Mouse (Mus musculus) T-helper 17 cell (primary cell): ENCODE measurements around the gene Btg2.

Source experiments
- in situ Hi-C, 2 experiments: fragments of 300-600 bp; cut with MboI, MseI; formaldehyde crosslinking; loops; 1 replicate in 1 of 2; 2 replicates in 1 of 2; pipeline ENCODE4 v1.15.1; 2025; ENCODE audit warnings: high pct_unique_total_duplicates in 2 of 2

Gene Btg2

DNA sequence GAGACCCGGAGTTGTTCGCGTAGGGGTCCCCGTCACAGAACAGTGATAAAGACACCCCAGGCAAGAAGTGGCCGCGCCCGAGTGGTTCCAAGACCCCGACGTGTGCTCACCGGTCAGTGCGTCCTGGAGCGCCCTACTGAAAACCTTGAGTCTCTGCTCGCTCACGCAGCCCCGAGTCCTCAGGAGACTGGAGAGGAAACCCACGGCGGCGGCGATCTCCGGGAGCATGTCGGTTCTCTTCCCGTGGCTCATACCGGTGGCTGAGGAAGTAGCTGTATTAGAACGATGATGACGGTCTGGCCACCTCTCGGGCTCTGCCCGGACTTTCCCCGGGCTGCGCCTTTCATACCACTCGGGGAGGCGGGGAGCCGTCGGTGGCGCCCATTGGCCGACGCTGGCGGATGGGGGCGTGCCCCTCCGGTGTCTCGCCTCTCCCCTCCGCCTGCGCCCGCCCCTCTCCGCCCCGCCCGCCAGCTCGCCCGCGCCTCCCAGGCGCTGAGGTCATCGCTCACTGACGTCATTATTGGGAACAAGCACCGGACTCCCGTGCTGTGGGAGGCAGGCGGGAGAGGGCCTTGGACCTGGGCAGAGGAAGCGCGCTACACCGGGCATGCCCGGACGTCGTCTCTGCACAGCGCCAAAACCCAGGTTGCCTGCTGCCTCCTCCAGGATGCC is at the start of gene Btg2:
Gene Btg2 (minus strand): TSS at position 319 of the 675 bp plus-strand sequence.
- in situ Hi-C loops = loop anchor here in 1 of 2 experiments (10.0 kb wide), 1 partner anchor 1056 kb away; the partner anchor contains the start of gene Ptpn7

DNA sequence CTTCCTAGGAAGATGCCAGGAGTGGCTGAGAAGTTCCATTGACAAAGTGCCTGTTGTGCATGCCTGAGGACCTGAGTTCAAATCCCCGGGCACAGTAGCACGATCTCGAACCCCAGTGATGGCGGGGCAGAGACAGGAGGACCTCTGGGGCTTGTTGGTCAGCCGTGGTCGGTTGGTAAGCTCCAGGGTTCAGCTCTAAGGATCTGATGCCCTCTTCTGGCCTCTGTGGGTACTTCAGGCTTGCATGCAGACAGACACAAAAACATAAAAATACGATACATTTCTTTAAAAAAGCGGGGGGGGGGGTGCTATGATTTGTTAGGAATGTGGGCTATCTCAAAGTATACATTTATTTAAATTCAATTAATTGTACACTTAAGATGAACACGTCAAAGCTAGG is 43.3 kb upstream of the Btg2 start:
- in situ Hi-C loops = no loop called here

DNA sequence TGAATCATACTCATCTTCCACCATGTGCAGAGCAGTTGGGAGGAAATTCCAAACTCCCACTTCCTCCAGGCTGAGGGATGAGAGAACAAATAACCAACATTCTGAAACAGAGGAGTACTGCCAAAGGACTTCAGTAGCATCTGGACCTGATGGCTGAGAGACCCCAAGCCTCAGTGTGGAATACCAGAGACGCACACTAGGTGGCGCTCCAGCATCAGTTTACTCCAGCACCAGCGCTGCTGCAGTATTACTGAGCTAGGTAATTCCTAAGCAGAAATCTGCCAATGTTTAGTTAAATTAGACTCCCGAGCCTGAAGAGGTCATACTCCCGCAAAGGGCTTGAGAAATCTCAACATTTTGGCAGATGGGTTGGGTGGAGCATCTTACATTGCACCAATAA is 41.3 kb upstream of the Btg2 start:
- in situ Hi-C loops = no loop called here

DNA sequence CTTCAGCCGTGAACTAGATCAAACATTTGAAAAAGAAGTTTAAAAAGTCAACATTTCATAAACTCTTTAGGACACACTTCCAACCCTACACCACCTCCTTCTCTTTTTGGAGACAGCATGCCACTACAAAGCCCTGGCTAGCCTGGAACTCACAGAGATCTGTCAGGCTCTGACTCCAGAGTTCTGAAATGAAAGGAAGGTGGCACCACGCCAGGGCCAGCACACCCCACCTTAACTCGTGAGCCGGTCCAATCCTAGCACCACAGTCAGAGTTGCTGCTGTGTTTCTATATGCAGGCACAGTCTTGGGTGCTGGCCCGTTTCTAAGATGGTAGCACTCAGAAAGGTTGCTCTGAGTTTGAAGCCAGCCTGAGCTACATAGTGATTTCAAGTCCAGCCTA is 38.2 kb upstream of the Btg2 start:
- in situ Hi-C loops = loop anchor here in 1 of 2 experiments (5.0 to 10.0 kb wide), 2 partner anchors 35 to 732 kb away; no protein-coding TSS in a partner anchor

DNA sequence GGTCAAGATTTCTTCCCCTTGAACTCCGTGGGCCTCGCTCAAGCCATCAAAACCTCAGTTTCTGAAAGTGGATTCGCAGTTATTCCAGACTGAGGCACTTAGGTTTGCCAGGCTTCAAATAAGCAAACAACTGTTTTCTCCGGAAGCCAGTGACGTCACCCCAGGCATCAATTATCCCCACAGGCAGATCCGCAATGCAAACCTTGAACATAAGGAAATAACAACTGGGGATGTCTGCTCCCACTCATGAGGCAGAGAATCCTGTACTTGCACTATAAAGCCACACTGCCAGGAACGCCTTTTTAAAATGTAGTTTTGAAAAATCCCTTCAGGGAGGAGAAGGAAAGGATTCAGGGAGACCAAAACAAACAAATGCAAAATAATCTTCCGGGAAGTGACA is 36.5 kb upstream of the Btg2 start:
- in situ Hi-C loops = loop anchor here in 1 of 2 experiments (5.0 to 10.0 kb wide), 2 partner anchors 37 to 731 kb away; no protein-coding TSS in a partner anchor

DNA sequence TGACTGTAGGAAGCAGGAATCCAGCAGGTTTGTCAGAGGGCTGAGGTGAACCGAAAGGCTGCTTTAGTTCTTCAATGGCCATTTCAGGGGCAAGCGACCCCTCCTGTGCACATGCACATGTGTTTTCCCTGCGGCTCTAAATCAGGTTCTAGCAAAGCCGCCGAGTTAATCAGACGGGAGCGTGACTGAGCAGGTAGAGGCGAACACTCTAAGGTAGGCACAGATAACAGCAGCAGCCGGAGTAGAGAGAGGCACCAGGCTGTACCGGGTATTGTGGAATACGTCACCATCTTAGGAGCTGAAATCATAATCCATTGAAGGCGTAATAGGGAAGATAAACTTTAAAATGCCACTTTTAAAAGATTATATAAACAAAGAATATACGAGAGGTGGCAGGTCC is 35.8 kb upstream of the Btg2 start:
- in situ Hi-C loops = loop anchor here in 1 of 2 experiments (5.0 to 10.0 kb wide), 2 partner anchors 38 to 730 kb away; no protein-coding TSS in a partner anchor

DNA sequence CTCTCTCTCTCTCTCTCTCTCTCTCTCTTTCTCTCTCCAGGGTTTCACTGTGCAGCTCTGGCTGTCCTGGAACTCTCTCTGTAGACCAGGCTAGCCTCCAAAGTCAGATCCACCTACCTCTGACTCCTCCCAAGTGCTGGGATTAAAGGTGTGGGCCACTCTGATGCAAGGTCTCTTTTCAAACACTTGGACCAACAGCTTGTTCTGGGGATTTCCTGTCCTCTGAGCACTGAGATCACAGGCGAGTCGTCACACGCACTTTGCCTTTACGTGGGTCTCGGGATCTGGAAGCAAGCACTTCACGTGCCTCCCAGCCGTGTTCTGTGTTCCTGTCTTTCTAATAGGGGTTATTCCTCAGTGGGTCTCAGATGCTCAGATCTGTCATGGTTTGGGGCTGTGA is 35.1 kb upstream of the Btg2 start:
- in situ Hi-C loops = loop anchor here in 1 of 2 experiments (10.0 kb wide), 1 partner anchor 729 kb away; no protein-coding TSS in a partner anchor

DNA sequence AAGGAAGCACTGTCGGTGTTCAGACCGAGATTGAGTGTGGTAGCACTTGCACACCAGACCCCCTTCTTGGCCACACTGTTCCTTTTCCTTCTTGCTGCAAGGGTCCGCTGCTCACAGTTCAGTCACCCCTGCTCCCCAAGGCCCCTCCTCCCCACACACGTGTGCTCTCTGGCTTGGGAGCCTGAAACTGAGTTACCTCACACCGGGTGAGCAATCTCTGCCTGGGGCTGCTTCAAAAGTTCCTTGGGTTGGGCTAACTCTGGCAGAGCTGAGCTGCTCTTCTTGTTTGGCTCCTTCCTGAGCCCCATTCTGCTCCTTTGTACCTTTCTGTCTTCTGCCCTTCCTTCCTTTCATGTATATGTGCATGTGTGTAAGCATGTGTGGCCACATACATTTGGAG is 34.6 kb upstream of the Btg2 start:
- in situ Hi-C loops = loop anchor here in 1 of 2 experiments (10.0 kb wide), 1 partner anchor 729 kb away; no protein-coding TSS in a partner anchor

DNA sequence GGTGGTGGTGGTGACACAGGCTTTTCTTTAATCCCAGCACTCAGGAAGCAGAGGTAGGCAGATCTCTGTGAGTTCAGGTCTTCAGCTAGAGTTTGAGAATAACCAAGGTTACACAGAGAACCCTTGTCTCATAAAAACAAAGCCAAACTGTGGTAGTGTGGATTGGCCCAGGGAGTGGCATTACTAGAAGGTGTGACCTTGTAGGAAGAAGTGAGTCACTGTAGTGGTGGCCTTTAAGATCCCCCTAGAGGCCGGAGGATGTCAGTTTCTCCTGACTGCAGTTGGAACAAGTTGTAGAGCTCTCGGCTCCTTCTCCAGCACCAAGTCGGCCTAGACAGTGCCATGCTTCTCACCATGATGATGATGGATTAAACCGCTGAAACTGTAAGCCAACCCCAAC is 32.1 kb upstream of the Btg2 start, which contains the start of gene Chit1:
Gene Chit1 (plus strand): TSS at position 264 of the 400 bp plus-strand sequence.
- in situ Hi-C loops = loop anchor here in 1 of 2 experiments (10.0 kb wide), 1 partner anchor 726 kb away; no protein-coding TSS in a partner anchor

DNA sequence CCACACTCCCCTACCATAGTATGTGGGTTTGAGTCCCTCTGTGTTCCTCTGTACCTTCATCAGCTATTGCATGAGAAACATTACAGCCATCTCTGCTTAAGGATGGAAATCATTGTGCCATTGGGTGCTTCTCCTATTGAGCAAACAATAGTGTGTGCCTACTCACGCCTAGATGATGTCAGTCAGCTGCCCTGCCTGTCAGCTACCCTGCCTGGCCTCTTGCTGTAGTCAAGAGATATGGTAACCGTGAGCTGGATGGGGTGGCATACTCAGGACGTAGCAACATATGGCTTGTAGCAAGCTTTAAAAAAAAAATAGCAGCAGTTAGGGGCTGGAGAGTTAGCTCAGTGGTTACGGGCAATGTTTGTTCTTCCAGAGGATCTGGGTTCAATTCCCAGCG is 31.5 kb upstream of the Btg2 start:
- in situ Hi-C loops = loop anchor here in 1 of 2 experiments (10.0 kb wide), 1 partner anchor 726 kb away; no protein-coding TSS in a partner anchor

DNA sequence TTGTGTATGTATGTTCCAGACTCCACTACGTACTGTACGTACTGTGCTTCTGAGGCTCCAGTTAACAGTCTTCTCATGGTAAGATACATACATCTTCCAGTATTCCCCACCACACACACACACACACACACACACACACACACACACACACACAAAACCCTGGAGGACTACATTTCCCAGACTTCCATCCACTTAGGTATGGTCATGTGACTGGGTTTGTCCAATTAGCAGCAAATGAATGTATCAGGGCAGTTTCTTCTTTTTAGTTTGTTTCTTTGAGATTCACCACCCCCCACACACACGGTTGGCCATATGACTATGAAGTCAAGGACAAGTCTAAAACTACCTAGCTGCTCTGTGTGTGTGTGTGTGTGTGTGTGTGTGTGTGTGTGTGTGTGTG is 31.1 kb upstream of the Btg2 start:
- in situ Hi-C loops = loop anchor here in 1 of 2 experiments (10.0 kb wide), 1 partner anchor 725 kb away; no protein-coding TSS in a partner anchor

DNA sequence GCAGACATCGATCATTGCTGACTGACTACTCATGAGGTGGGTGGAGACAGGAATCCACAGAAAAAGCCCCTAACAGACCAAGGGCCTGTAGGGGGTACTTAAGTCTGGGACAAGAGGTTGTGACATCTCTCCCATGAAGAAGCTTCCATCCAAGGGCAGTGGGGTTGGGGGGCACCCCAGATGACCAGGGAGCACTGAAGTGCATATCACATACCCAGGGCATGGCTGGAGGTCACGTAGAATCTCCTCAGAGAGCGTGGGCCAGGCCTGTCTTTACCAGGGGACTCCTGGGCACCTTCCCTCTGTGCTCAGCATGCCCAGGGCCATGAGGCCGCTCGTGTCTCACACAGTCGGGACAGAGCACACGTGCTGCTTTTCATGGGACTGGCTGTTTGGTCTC is 28.9 kb upstream of the Btg2 start:
- in situ Hi-C loops = loop anchor here (5.0 kb wide), 2 partner anchors 50 to 195 kb away; no protein-coding TSS in a partner anchor

DNA sequence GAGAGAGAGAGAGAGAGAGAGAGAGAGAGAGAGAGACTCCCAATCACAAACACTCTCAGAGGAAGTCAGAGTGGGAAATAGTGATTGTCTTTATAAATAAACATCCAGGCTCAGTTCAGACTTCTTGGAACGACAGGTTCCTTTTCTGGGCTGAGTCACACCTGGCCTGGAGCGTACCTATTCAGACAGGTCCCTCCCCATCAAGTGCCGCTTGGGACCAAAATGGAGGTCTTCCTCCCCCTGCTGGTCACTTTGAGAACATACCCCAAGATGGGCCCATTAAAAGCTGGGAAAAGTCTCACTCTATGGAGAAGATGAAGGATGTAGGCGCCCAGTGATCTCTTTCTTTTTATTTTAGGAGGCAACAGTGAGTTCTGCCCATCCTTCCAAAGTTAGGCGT is 27.8 kb upstream of the Btg2 start:
- in situ Hi-C loops = loop anchor here (5.0 kb wide), 2 partner anchors 49 to 194 kb away; no protein-coding TSS in a partner anchor

DNA sequence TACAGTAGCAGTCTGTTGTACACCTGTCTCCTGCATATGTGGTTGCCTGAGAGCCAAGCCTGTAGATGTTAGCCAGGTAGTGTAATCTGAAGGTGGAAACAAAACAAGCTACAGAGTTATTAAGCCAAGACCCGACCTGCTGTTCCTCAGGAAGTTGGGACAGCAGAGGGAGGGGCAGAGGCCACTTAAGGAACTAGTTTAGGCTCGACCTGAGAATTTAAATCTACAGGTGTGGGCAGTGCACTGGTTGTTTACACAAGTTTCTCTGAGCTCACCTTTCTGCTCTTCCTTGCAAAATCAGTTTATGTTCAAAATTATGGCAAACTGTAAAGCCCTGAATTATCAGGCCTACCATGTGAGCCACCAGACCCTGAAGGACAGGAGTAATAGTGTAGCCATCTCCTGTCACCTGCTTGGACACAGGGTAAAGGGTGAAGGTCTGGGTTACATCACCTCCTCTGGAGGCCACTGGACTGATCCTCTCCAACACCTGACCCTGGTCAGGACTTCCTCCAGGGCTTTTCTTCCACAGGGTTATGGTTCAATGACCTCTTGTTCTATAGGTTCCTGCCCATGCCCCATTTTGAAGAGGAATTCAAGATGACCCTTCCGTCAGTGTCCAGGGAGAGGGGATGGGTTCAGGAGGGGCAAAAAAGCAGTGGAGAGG is 27.0 kb upstream of the Btg2 start:
- in situ Hi-C loops = loop anchor here (5.0 kb wide), 2 partner anchors 49 to 194 kb away; no protein-coding TSS in a partner anchor

DNA sequence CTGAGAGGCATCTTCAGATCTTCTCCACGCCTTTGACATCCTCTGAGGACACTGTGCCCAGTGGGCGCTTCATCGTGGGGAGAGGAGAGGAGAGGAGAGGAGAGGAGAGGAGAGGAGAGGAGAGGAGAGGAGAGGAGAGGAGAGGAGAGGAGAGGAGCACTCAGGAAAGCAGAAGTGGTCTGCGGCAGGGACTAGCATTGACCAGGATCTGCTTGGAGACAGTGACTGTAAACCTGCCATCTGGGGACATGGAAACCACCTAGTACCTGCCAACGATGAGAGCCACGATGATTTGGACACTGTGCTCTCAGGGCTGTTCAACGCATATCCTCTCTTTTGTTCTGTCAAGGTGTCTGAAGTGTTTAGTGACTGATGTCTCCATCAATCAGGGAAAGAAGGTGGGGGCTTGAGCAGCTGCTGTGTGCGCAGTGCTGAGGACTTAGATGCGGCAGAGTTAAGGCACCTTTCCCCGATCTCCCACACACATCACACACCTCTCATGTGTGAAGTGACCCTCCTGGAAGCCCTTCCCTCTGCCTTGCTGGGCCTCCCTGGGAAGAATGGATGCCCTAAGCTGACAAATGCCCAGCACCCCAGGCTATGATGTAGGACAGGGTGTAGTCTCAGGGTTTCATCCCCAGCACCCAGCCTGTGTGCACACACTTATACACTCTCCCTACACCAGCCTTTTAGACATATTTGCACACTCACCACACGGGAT is 26.3 kb upstream of the Btg2 start:
- in situ Hi-C loops = loop anchor here (5.0 kb wide), 2 partner anchors 48 to 193 kb away; no protein-coding TSS in a partner anchor

DNA sequence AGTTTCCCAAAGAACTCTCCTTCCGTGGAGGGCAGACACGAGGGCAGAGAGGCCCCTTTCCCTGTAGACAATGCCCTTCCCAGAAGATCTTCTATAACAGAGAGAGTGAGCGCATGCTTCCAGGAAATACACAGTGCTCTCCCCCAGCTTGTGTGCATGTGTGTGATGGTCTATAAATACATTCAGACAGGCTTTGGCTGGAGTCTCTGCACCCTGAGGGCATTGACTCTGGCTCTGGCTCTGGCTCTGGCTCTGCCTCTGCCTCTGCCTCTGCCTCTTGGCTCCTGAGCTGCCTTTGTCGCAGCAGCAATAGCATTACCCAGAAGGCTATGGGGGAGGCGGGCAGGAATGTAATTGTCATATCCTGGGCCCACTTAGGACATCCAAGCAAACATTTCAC is 24.9 kb upstream of the Btg2 start:
- in situ Hi-C loops = no loop called here

DNA sequence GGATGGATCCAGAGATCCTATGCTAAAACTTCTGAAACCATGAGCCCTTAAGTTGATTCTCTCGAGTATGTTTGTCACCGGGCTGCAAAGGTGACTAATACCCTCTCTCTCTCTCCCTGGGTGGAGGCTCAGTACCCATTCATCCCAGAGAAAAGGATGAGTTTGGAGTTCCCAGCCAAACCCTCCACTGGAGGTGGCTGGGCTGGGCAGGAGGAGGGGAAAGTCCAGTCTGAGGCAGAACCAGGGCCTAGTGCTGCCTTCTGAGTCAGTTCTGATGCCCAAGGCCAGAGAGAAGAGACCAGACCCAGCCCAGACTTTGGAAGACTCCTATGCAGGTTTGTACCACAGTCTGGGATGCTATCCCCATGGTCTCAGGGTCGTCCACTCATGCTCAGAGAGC is 22.7 kb upstream of the Btg2 start:
- in situ Hi-C loops = no loop called here

DNA sequence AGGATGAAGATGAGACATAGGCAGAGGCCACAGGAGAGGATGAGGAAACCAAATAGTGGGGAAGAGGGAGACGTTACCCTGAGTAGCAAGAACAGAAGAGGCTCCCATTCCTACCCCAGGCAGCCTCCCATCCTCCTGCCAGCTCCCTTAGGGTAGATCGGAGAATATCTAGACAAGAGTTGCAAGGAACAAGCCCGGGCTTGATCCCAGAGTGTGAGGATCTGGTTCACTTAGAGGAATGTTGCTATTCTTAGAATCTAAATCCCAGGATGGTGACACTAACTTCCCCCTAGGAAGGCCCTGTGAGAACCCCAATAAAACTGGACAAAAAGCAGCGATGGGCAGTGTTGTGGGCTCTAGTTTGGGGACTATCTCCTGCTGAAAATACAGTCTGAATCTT is 22.0 kb upstream of the Btg2 start:
- in situ Hi-C loops = no loop called here

DNA sequence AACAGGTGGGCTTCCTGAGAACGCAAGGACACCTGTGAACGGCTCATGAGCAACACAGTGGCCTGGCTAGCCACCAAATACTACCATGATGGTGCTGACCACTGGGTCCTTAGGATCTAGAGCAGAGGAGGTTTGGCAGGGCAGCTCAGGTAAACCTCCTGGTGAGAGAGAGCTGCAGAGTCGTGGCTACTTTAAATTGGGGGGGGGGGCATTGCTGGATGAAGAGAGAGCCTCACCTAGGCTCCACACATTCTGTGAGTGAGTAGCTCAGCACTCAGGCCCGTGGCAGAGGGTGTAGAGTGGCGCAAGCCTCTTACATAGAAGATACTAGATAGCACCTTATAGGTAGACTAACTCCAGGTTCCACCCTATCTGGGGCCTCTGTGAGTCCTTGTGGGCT is 21.5 kb upstream of the Btg2 start:
- in situ Hi-C loops = no loop called here

DNA sequence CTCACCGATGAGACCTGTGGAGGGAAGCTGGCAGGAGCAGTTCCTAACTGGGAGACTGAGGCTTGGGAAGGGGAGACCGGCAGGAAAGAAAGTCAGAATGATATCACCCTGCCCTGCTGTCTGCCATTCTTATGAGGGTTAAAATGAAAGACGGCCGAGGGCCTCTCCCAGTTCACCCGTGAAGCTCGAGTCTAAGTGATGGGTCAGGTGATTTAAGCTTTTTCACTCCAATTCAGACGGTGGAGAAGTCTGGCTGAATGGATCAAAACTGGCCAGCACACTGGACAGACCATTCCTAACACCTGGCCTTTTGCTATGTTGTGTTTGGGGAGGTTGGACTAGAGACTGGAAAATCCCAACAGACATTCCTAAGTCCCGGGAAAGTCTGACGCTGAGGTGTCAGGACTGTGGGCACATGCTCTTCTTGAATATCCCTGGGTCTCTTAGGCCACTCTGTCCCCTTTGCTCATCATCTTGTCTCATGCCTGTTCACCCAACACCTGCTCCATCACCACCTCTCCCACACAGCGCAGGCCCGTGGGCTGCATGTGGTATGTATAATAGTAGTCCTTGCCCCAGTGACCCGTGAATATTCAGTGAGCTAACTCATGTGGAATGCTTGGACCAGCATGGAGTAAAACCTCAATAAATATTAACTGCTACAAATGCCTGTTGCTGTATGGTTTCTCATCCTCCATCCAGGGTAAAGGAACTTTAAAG is 20.8 kb upstream of the Btg2 start:
- in situ Hi-C loops = no loop called here
